Mouse (Mus musculus) cerebellum, adult 2 months (tissue): ENCODE data around the gene Mta3.

Experiments used
- CTCF ChIP-seq: fragments of 200-500 bp; IDR thresholded peaks from 2 replicates; pipeline ENCODE4 v1.5.1; 2011; ENCODE audit warnings: low read depth, mild to moderate bottlenecking, control low read depth, low read length, moderate library complexity, borderline replicate concordance; ENCODE audit not compliant: insufficient read depth
- POLR2A ChIP-seq: fragments of 200-500 bp; IDR thresholded peaks from 2 replicates; pipeline ENCODE4 v1.6.1; 2011; ENCODE audit warnings: low read length, control low read depth, borderline replicate concordance; ENCODE audit not compliant: insufficient read depth

DNA sequence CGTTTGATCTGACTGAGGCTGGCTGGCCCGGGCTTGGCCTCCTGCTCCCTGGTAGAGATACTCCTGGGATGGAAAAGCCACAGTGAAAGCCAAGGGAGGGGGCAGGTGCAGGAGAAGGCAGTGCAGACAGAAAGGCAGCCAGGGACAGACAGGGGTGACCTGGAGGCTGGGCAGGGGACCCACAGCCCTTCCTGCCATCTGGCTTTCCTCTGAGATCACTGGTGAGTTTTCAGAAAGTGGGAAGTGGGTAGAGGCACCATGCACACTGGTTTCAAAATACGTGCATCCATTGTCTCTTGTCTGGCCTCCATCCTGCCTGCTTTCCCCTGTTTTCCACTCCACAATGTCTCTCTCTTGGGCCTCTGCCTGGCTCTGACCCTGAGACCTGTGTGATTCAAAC, 123.4 kb downstream of the Mta3 start:
- TF ChIP-seq POLR2A (no peak), CTCF (no peak)
